Mouse (Mus musculus) spleen, embryonic (tissue): ENCODE measurements around the gene Golga4.

Experiments used
- CTCF ChIA-PET: fragments of 350-600 bp; sonication (Branson Sonifier 250); formaldehyde crosslinking; loops from one replicate; lab custom pipeline; 2022; lab: Charles Lee

The Golga4 gene

GRCm38 (mm10) chr9:118506020-118506403 lies at the start of gene Golga4:
Gene Golga4, plus strand, starts transcription at chr9:118506267.
- CTCF ChIA-PET, result interaction anchor here (0.6 to 0.9 kb wide), 2 partner anchors 421 to 481 kb away, joined by 3 to 4 read pairs; no protein-coding TSS in a partner anchor

- CTCF ChIA-PET, result no interaction called here
Measured at GRCm38 (mm10) chr9:118456405-118456804, 49.7 kb upstream of the Golga4 start.

DNA sequence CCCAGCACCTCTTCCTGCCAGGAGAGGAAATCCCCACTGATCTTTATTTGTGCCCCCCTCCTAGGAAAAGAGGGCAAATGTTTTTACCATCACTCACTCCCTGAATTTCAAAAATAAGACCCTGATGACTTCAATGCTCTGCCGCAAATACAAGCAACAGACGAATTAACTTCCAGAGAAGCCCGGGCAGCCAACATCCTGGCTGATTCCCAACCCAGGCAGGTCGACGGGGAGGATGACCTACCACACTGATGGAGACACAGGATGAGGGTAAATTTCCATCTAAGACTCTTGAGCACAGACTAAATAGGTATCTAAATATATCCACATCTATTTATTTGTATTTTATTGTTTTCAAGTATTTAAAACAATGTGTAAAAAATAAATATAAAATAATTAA lies 48.0 kb upstream of the Golga4 start:
- CTCF ChIA-PET, result no interaction called here

GRCm38 (mm10) chr9:118464031-118464430 lies 42.0 kb upstream of the Golga4 start:
- CTCF ChIA-PET, result no interaction called here

DNA sequence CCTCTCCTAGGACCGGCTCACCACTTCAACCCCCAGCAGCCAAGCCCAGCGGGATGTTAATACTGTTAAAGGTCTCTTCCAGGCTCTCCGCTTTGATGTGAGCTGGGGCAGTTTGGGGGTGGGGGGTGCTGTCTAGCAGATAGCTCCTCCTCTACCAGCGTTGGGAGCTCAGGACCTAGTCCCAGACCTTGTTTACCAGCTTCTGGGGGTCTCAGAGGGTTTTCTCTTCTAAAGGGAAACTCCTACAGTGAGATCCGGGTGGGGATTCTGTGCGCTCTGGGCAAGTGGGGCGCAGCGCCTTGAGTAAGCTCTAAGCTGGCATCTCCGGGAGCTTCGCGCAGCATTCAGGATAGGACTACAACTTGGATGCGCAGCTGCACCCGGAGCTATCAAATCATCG lies 37.8 kb upstream of the Golga4 start:
- CTCF ChIA-PET, result no interaction called here

DNA sequence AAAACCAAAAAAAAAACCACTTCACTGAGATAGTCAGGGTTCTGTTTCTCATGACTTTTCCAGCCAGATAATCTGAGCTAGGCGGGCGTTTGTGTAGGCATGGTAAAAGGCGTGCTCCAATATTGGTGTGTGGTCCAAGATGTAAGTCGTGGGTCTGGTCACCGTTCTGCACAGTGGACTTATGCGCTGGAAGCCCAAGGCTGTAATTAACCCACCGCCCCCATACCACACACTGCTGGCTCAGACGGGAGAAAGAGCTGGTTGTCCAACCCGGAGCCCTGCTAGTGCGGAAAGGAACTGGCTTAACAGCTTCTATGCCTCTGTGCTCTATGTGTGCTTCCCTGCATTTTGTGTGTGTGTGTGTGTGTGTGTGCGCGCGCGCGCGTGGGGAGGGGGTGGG lies 36.8 kb upstream of the Golga4 start:
- CTCF ChIA-PET, result no interaction called here

- CTCF ChIA-PET, result no interaction called here
Measured at GRCm38 (mm10) chr9:118471296-118471695, 34.8 kb upstream of the Golga4 start.

DNA sequence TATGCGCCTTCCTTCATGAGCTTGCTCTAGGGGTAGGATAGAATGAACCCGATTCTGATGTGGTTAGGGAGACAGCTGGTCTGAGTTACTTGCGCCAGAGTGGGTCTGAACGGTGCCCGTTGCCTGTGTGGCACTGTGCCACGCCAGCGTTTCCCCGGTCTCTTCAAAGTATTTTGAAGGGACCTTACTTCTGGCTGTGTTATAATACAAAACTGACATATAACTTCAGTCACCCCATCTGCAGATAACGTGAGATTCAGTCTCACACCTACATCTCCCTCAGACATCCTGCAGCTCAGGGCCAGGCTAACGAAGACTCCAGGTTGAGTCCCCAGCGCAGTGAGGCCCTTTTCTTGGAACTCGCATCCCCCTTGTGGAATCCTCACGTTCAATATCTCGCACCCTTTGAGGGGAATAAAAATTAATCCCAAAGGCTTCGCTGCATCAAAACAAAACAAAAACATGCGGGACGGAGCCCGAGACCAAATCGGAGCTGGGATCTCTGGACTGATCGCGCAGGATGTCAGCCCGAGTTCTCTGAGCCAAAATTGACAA lies 29.8 kb upstream of the Golga4 start:
- CTCF ChIA-PET, result interaction anchor here (0.7 kb wide), 1 partner anchor 329 kb away, joined by 6 read pairs; no protein-coding TSS in a partner anchor

DNA sequence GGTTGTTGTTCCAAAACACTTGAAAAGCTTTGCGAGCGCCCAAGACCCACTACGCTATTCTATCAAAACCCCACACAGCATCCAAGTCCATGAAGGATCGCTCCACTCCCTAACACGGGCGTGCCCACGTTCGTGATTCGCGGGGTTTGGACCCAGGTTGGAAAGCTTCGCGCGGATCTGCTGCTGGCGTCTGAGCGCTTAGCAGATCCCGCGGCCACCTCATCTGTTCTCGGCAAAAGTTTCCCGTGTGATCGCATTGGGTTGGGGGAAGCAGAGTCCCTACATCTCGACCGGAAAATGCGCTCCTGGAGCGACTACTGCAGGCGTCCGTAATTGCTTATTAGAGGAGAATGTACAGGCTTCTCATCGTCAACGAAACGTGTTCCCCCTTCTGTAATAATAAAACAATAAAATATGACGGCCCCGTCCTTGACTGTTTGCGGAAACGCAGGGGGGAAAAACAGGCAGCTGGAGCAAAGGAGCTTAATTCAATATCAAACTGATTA lies 29.2 kb upstream of the Golga4 start:
- CTCF ChIA-PET, result interaction anchor here (0.5 to 0.6 kb wide), 2 partner anchors 12 to 71 kb away, joined by 3 to 4 read pairs; no protein-coding TSS in a partner anchor

DNA sequence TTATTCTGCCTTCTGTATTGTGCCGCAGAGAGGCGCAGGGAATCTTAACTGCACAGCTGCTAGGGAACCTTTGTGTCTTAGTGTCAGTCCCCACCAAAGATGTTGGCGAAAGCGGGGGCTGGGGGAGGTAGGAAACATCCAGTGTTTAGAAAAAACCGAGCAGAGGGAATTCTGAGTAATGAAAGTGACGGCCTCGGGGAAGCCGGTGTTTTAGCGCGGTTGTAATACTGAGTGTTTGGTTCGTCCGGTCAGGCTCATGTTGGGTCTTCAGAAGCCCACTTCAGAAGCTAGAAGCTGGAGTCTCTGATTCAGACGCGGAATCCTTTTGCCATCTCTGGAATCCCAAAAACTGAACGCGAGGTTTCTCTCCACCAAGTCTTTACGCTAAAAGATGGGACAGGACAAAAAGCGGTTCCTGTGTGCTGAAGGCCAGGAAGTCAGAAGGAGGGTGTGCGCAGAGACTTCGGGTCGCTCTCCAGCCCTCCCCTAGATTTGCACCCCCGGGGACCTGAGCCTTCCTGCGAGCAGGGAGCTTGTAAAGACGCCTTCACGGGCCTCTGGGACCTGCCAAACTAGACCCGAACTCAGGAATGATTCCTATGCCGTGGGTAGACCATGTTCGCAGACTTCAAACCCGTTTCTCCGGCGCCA lies 28.7 kb upstream of the Golga4 start:
- CTCF ChIA-PET, result interaction anchor here (0.5 to 0.8 kb wide), 5 partner anchors 11 to 100 kb away, joined by 3 to 11 read pairs (median 4); no protein-coding TSS in a partner anchor

DNA sequence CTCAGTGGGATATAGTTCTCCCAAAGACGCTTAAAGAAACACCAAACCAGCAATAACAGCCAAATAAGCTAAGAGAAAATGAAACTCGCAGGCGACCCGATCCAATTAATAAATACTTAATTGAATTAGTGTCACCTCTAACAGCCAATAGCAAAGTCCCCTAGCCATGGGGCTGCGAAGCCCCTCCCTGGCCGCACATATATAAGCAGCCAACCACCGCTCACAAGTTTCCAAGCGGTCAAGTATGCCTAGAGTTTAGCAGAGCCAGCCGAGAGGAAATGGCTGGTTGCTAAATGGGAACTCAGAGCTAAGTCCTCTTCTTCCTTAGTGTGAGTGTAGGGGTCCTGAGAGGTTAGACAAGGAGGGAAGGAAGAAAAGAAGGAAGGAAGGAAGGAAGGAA lies 28.1 kb upstream of the Golga4 start, which contains the start of gene Eomes:
Gene Eomes (plus strand): TSS at position 252 of the 400 bp plus-strand sequence.
- CTCF ChIA-PET, result interaction anchor here (0.6 to 0.8 kb wide), 2 partner anchors 10 to 28 kb away, joined by 3 to 11 read pairs; no protein-coding TSS in a partner anchor

GRCm38 (mm10) chr9:118478458-118478838 lies 27.6 kb upstream of the Golga4 start:
- CTCF ChIA-PET, result no interaction called here

GRCm38 (mm10) chr9:118478839-118479507 lies 27.1 kb upstream of the Golga4 start:
- CTCF ChIA-PET, result no interaction called here

- CTCF ChIA-PET, result no interaction called here
Measured at GRCm38 (mm10) chr9:118479508-118480291, 26.4 kb upstream of the Golga4 start.

- CTCF ChIA-PET, result no interaction called here
Measured at GRCm38 (mm10) chr9:118480292-118480690, 25.8 kb upstream of the Golga4 start.

- CTCF ChIA-PET, result no interaction called here
Measured at GRCm38 (mm10) chr9:118482210-118482609, 23.9 kb upstream of the Golga4 start.

GRCm38 (mm10) chr9:118486361-118487095 lies 19.5 kb upstream of the Golga4 start:
- CTCF ChIA-PET, result interaction anchor here (0.7 kb wide), 1 partner anchor 37 kb away, joined by 4 read pairs; no protein-coding TSS in a partner anchor

GRCm38 (mm10) chr9:118487096-118487395 lies 19.0 kb upstream of the Golga4 start:
- CTCF ChIA-PET, result no interaction called here

DNA sequence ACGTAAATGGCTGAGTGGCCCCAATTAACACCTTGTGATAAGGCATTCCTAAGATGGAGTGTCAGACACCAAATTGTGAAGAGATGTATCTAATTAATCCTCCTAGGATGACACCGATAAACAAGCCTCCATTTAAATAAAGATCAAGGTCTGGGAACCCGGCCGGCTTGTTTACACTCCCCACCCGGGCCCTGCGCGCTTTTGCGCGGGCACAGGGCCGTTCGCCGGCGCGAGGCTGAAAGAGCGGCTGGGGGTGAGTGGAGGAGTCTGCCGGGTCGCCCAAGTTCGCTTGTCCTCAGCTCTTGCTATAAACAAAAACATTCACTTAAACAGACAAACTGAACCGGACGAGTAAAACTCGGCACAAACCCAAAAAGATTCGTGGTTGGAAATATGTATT lies 18.4 kb upstream of the Golga4 start:
- CTCF ChIA-PET, result interaction anchor here (0.6 to 1.0 kb wide), 2 partner anchors 10 to 133 kb away, joined by 3 read pairs; partner anchors contain the start of gene Eomes

DNA sequence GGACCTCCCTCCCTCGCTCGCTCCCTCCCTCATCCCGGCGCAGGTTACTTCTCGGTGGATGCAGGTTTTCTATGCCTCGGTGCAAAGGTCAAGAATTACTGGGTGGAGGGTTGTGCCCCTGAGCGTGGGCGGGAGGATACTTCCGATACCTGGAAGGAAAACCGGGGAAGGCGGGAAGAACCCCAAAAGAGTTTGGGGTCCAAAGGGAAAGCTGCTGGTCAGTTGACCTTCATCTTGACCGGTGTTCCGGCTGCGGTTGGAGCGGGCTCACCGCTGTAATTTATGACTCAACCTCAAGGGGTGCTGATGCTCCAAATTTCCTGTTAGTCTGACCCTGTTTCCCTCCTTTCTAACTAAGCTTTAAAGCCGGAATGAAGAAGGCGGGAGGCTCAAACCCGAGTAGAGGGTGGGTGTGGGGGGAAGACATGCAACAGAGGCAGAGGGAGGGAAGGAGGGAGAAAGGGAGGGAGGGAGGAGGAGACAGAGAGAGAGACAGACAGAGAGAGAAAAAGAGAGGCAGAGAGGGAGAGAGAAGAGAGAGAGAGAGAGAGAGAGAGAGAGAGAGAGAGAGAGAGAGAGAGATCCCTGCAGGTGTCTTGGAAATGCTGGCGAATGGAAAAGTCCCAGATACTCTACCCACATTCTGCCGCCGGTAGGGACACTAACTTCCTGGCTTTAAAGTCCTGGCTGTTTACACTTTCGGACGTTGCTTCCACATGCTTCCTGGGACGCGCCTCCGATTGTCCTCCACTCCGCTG lies 17.8 kb upstream of the Golga4 start:
- CTCF ChIA-PET, result interaction anchor here (0.6 to 1.0 kb wide), 3 partner anchors 11 to 390 kb away, joined by 3 to 4 read pairs (median 4); partner anchors contain the start of gene Eomes
